Mouse (Mus musculus) spleen, adult 12 weeks (tissue): ENCODE results near the gene Gm13275.
"Not testable (repeated sequence)": the region's sequence is repeated elsewhere in the genome, so short reads cannot be mapped to it uniquely, and the experiment has no call there.

Experiments used
- DNase-seq: peaks from one replicate; pipeline ENCODE4 v3.0.0; 2022; ENCODE audit warnings: low spot score

Gene Gm13275

DNA sequence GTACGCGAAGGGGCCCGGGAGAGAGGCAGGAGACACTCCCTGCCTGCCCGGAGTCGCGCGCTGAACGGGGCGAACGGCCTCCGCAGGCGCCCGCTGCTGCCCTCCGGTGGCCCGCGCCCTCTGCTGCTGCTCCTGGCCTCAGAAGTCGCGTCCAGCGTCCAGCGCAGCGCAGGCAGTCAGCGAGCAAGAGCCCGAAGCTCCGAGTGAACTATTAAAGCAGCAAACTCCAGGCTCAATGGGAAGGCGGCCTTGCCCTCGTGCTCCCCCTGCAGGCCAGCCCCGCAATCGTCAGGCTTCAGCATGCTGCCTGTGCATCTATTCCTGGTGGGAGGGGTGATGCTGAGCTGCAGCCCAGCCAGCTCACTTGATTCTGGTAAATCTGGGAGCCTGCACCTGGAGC, 2.8 kb downstream of the Gm13275 start, which contains the start of gene Gm13279:
Gene Gm13279, plus strand, starts transcription at position 301 of the 400 bp plus-strand sequence.
- DNase-seq, result not testable (repeated sequence)

DNA sequence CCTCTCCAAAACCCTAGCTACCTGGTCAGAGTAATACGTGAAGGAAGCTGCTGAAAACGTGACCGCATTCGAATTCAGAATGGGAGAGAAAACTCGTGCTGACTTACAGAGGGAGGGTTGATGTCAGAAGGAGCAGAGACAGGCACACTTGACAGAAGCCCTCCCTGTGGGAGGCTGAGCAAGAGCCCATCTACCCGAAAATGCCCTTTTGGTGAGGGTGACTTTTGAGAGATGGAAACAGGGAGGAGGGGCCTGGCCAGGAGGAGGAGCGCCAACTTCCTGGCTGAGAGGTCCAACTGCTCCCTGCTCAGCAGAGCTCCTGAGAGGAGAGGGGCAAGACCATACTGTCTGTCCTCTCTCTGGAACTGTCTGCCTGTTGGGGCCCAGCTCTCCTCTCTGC, 5.1 kb downstream of the Gm13275 start, which contains the start of gene Gm13285:
Gene Gm13285, plus strand, starts transcription at position 301 of the 400 bp plus-strand sequence.
- DNase-seq, result not testable (repeated sequence)

DNA sequence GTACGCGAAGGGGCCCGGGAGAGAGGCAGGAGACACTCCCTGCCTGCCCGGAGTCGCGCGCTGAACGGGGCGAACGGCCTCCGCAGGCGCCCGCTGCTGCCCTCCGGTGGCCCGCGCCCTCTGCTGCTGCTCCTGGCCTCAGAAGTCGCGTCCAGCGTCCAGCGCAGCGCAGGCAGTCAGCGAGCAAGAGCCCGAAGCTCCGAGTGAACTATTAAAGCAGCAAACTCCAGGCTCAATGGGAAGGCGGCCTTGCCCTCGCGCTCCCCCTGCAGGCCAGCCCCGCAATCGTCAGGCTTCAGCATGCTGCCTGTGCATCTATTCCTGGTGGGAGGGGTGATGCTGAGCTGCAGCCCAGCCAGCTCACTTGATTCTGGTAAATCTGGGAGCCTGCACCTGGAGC, 8.7 kb downstream of the Gm13275 start, which contains the start of gene Gm13287:
Gene Gm13287, plus strand, starts transcription at position 301 of the 400 bp plus-strand sequence.
- DNase-seq, result not testable (repeated sequence)

DNA sequence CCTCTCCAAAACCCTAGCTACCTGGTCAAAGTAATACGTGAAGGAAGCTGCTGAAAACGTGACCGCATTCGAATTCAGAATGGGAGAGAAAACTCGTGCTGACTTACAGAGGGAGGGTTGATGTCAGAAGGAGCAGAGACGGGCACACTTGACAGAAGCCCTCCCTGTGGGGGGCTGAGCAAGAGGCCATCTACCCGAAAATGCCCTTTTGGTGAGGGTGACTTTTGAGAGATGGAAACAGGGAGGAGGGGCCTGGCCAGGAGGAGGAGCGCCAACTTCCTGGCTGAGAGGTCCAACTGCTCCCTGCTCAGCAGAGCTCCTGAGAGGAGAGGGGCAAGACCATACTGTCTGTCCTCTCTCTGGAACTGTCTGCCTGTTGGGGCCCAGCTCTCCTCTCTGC, 10.9 kb downstream of the Gm13275 start, which contains the start of gene Gm13288:
Gene Gm13288, plus strand, starts transcription at position 301 of the 400 bp plus-strand sequence.
- DNase-seq, result not testable (repeated sequence)

DNA sequence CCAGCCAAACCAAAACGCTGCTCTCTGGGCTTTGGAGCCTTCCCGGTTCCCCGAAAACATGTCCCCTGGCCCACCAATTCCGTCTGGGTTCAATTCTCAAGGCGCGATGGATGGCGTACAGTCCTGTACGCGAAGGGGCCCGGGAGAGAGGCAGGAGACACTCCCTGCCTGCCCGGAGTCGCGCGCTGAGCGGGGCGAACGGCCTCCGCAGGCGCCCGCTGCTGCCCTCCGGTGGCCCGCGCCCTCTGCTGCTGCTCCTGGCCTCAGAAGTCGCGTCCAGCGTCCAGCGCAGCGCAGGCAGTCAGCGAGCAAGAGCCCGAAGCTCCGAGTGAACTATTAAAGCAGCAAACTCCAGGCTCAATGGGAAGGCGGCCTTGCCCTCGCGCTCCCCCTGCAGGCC, 11.5 kb downstream of the Gm13275 start:
- DNase-seq, result not testable (repeated sequence)

DNA sequence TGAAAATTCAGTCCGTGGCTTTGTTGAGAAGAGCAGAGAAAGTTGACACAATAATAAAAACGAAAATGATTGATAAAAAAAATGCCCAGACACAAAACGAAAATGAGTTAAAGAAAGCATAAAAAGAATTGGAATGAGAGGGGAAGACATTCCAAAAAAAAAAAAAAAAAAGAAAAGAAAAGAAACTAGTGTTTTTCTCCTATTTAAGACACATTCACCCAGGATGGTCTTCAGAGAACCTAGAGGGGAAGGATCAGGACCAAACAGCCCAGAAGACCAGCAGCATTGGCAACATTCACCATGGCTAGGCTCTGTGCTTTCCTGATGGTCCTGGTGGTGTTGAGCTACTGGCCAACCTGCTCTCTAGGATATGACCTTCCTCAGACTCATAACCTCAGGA, 21.6 kb downstream of the Gm13275 start, which contains the start of gene Ifna7:
Gene Ifna7, plus strand, starts transcription at position 301 of the 400 bp plus-strand sequence.
- DNase-seq, result no peak

DNA sequence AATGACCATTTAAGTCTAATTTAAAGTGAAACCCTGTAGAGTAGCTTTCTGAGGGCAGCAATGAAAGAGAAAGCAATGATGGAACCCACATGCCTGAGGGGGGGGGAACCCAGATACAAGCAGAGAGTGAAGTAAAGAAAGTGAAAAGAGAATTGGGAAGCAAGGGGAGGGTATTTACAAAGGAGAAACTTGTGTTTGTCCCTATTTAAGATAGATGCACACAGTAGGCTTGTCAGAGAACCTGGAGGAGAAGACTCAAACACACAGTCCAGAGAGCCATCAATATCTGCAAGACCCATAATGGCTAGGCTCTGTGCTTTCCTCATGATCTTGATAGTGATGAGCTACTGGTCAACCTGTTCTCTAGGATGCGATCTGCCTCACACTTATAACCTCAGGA, 25.4 kb downstream of the Gm13275 start, which contains the start of gene Ifna11:
Gene Ifna11, plus strand, starts transcription at position 301 of the 400 bp plus-strand sequence.
- no peak for DNase-seq

DNA sequence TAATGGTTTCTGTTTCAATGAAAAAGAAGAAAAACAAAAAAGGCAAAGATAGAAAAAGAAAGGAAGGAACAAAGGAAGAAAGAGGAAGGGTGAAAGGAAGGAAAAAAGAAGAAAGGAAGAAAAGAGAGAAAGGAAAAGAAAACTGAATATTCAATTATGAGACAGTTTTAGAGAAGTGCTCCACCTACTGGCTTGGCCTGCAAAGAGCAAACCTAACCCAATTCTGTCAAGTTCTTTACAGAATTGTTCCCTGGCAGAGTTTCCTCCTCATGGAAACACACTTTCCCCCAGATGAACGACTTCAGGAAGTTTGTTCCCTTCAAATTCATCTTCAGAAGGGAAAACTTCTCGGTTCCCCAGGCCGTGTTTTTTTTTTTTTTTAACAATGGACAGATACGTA, 28.7 kb downstream of the Gm13275 start:
- DNase-seq, result no peak

DNA sequence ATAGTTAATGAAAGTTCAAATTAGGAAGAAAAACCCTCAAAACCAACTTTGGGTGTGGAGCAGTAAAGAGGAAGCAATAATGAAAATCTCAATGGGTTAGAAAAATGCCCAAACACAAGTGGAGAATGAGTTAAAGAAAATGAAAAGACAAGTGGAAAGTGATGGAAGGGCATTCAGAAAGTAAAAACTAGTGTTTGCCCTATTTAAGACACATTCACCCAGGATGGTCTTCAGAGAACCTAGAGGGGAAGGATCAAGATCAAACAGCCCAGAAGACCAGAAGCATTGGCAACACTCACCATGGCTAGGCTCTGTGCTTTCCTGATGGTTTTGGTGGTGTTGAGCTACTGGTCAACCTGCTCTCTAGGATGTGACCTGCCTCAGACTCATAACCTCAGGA, 32.8 kb downstream of the Gm13275 start, which contains the start of gene Ifna6:
Gene Ifna6, plus strand, starts transcription at position 301 of the 400 bp plus-strand sequence.
- DNase-seq, result not testable (repeated sequence)

DNA sequence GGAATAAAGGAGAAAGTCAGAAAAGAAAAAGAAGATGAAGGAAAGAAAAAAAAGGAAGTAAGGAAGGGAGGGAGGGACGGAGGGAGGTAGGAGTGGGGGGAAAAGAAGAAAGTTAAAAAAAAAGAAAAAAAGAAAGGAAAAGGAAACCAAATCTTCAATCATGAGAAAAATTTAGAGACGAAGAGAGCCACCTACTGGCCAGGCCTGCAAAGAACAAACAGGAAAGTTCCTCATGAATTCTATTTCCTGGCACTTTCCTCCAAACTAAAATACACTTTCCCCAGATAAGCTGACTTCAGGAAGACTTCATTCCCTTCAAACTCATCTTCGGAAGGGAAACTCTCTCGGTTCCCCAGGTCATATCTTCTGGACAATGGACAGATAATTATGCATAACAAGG, 36.2 kb downstream of the Gm13275 start:
- no peak for DNase-seq

DNA sequence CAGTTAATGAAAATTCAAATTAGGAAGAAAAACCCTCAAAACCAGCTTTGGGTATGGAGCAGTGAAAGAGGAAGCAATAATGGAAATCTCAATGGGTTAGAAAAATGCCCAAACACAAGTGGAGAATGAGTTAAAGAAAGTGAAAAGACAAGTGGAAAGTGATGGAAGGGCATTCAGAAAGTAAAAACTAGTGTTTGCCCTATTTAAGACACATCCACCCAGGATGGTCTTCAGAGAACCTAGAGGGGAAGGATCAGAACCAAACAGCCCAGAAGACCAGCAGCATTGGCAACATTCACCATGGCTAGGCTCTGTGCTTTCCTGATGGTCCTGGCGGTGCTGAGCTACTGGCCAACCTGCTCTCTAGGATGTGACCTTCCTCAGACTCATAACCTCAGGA, 40.9 kb downstream of the Gm13275 start, which contains the start of gene Ifna5:
Gene Ifna5, plus strand, starts transcription at position 301 of the 400 bp plus-strand sequence.
- not testable (repeated sequence) for DNase-seq

DNA sequence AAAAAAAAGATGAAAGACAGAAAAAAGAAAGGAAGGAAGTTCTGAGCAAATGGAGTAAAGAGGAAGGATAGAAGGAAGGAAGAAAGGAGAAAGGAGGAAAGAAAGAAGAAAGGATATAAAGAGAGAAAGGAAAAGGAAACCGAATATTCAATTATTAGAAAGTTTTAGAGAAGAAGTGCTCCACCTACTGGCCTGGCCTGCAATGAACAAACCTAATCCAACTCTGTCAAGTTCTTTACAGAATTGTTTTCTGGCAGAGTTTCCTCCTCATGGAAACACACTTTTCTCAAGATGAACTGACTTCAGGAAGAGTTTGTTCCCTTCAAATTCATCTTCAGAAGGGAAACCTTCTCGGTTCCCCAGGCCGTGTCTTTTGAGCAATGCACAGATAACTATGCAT, 44.5 kb downstream of the Gm13275 start:
- no peak for DNase-seq

DNA sequence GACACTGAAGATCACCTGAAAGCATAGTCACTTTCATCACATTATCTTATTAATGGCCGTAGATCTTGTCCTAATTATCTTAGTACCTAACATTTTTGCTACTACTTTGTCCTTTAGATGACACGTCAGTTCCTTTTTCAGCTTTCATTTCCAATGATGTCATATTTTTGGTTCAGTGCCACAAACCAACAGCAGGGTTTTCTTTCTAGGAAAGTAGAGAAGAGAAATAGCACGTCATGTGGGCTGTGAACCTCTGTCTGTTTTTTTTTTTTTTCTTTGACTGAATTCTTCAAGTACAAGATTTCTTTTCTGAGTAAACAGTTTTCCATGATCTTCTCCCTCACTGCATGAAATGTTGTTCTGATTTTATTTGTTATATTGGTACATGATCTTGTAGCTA, 45.8 kb downstream of the Gm13275 start:
- DNase-seq, result no peak

DNA sequence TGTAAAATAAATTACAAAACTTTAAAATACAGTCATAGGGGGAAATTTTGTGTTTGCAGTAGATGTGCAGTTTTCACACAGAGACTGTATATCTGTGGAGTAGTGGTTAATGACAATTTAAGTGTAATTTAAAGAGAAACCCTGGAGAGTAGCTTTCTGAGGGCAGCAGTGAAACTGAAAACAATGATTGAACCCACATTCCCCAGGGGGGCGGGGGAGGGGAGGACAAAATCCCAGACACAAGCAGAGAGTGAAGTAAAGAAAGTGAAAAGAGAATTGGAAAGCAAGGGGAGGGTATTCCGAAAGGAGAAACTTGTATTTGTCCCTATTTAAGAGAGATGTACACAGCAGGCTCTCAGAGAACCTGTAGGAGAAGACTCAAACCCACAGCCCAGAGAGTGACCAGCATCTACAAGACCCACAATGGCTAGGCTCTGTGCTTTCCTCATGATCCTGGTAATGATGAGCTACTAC, 47.2 kb downstream of the Gm13275 start, which contains the start of gene Ifna4:
Gene Ifna4, plus strand, starts transcription at position 424 of the 474 bp plus-strand sequence.
- DNase-seq, result no peak
